Mouse (Mus musculus) kidney, adult 8-10 months (tissue): ENCODE measurements around the gene Mdh2.

ENCODE experiments used
- DNase-seq, 2 experiments: peaks; one replicate each; pipeline ENCODE4 v3.0.0; 2022

Gene Mdh2

DNA sequence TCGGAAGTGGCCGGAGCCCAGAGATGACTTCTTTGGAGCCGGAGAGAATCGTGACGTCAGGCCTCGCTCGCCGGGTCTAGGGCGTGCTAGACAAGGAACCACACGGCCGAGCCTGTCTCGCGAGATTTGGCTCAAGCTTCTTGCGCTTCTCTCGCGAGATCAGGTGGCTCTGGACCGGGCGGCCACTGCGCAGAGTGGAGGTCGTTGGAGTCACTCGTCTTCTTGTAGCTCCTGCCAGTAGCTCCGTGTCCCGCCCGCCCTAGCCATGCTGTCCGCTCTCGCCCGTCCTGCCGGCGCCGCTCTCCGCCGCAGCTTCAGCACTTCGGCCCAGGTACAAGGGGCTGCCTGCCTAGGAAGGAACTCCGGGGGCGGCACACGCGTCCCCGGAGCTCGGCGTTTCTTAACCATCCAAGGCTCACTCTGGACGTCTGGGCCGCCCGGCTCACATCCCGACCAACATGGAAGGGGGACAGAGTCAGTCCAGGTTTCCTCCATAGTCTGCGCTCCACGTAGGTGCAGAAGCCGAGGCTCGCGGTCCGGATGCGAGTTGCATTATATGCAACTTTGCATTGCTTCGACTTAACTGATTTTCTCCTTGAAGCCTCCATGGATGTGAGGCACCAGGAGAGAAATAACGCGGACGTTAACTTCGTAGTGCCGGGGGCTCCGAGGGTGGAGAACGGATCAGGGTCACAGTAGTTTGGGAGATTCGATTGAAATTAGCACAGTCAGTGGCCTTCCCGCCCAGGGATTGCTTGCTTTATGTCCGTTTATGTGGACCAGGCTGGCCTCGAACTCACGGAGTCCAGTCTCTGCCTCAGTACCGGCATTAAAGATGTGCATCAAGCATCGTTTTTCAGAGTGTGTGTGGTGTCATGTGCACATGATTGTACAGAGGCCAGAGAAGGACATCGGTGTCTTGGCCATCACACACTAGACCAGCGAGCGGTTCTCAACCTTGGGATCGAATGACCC is at the start of gene Mdh2:
TSS of gene Mdh2 (plus strand) at position 10 of the 975 bp plus-strand sequence.
- DNase-seq, result peak; percentile 100

DNA sequence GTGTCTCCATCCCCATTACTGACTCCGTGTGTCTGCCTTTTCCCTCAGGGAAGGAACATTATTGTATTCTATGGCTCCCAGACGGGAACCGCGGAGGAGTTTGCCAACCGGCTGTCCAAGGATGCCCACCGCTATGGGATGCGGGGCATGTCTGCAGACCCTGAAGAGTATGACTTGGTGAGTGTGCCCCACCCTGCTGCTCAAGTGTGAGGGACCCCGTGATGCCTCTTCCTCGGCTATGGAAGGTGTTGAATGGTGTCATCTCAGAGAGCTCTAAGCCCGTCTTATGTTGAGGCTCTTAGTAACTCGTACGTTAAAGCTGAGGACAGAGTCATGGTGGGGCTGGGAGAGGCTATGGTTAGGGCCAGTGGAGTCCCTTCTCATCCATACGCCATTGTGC is 48.9 kb upstream of the Mdh2 start:
- DNase-seq, result no peak

DNA sequence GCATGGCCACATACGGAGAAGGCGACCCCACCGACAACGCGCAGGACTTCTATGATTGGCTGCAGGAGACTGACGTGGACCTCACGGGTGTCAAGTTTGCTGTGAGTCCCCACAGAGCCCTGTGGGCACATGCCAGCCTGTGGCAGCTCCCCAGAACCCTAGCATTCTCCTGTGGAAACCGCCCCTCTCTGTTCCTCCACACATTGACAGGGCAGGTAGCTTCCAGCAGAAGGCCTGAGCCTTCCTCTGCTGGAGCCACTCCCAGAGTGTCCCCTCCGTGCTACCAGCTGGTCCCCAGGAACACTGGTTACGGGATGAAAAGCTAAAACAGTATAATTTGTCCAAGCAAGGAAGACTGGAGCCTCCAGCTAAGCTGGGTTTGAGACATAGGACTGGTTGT is 48.0 kb upstream of the Mdh2 start:
- no peak for DNase-seq

DNA sequence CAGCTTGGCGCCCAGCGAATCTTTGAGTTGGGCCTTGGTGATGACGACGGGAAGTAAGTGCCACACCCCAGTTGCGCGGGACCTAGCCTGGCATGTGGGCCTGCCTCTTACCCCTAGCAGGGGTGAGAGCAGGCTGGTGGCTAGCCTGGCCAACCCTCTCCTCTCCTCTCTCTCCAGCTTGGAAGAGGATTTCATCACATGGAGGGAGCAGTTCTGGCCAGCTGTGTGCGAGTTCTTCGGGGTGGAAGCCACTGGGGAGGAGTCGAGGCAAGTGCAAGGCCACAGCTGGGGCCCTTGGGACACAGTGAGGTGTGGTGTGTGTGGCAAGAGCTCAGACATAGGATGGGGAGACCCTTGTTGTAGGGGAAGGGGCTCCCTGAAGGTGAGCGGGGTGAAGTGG is 47.4 kb upstream of the Mdh2 start:
- DNase-seq, result no peak

GRCm38 (mm10) chr5:135731322-135731721 is 47.0 kb upstream of the Mdh2 start:
- DNase-seq, result no peak

DNA sequence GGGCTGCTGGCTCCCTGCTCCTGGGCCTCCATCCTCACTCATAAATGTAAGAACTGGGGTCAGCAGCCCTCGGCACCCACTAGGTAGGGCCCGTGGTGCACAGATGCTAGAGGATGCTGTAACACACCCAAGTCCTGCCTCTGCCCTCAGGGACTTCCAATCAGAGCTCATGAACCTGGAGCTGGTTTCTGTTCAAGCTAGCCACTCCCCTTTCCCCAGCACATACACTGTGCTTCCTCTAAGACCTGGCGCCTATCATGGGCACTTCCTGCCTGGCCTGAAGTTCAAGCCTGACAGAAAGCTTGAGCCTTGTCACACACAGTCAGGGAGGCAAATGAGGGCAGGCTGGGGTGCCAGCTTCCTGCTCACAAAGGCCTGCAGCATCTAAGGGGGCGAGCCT is 45.2 kb upstream of the Mdh2 start:
- DNase-seq, result no peak

- no peak for DNase-seq
Measured at GRCm38 (mm10) chr5:135734057-135734680, 44.1 kb upstream of the Mdh2 start.

- DNase-seq, result no peak
Measured at GRCm38 (mm10) chr5:135735741-135736140, 42.5 kb upstream of the Mdh2 start.

DNA sequence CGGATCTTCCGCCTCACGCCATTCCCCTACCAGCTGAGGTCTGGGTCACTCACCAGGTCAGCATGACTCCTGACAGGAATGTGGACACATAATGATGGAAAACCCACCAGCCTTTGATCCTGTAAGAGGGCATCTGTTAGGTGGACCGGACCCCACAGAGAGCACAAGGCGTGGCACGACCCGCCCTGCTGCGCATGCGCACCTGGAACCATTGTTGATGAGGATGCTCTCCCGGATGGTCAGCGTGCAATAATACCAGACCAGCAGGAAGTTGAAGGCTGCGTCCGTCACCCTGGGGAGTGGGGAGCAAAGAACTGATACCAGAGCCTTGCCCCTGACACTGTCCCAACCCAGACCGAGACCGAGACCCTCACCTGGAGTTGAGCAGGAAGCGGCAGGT is 41.7 kb upstream of the Mdh2 start:
- DNase-seq, result no peak

DNA sequence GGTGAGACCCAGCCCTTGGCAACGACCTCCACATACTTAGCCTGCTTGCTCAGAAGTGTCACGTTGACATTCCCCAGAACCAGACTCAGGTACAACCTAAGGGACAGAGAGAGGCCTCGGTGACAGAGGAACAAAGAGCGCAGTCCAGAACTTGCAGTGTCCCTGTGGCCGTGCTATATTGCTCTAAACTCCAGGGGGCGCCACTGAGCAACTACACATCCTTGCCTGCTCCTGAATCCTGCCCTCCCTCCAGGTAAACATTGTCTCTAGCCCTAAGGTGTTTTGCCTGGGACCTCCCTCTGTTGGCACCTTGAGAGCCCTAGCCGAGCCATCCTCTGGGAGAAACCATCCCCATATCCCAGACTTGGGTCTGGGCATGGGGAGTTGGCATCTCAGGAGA is 41.1 kb upstream of the Mdh2 start:
- DNase-seq, result no peak

DNA sequence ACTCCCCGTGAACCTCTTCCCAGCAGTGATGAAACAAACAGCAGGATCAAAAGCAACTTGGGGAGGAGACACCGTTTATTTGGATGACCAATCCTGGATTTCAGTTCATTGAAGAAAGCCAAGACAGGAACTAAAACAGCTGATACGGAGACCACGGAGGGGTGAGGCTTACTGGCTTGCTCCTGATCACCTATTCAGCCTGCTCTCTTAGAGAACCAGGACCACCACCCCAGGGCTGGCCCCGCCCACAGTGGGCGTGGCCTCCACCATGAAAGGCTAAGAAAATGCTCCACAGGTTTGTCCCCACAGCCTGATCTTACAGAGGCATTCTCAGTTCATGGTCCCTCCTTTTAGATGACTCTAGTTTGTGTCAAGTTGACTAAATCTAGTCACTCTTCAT is 40.0 kb upstream of the Mdh2 start:
- no peak for DNase-seq

DNA sequence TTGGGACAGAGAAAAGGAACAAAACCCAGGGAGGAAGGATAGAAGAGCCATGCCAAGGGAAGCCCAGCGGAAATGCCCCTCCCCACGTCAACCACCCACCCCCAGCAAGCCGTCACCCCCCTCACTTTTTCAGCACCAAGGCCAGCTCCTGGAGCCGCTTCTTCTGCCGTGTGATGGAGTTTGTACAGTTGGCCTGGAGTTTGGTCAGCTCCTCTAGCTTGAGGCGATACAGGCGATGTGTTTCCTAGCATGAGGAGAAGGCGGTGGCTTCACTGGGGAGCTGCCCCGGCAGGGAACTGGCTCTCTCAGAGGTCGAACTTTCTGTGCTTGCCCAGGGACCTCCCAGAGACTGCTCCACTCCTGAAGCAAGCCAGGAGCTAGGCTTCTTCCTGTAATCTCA is 36.1 kb upstream of the Mdh2 start:
- DNase-seq, result peak; percentile 63 to 71

- peak; percentile 68 to 75 for DNase-seq
Measured at GRCm38 (mm10) chr5:135742941-135743740, 35.1 kb upstream of the Mdh2 start.

- peak; percentile 96 to 98 for DNase-seq
Measured at GRCm38 (mm10) chr5:135743741-135744609, 34.3 kb upstream of the Mdh2 start, which contains the start of gene Tmem120a. Tmem120a (minus strand) TSS chr5:135744448.

GRCm38 (mm10) chr5:135744742-135745141 is 33.5 kb upstream of the Mdh2 start:
- no peak for DNase-seq

DNA sequence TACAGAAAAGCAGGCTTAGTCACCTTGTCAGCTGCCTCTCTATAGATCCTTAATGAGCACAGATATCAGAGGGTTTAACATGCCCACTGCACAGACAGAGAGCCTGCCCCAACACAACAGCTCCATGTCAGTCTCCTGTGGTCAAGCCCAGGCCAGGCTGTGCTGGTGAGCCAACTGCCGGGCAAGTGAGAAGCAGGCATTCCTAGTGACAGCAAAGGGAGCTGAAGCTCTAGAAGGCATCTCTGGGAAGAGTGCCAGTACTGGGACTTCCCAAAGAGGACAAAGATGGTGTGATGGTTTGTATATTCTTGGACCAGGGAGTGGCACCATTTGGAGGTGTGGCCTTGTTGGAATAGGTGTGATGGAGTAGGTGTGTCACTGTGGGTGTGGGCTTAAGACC is 27.2 kb upstream of the Mdh2 start:
- DNase-seq, result no peak

DNA sequence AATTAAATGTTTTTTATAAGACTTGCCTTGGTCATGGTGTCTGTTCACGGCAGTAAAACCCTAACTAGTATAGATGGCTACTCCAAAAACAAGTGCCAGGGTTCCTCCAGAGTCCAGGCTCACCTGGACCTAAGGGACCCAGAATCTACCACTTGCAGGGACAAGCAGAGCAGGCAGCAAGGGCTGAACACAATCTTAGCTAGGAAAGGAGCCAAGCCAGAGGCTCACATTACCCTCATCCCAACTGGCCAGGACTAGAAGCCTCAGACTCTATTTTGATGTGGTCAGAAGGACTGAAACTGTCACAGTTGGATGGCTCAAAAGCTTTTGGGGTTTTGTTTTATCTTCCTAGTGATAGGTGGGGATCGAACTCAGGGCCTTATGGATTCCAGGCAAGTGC is 26.7 kb upstream of the Mdh2 start:
- no peak for DNase-seq

DNA sequence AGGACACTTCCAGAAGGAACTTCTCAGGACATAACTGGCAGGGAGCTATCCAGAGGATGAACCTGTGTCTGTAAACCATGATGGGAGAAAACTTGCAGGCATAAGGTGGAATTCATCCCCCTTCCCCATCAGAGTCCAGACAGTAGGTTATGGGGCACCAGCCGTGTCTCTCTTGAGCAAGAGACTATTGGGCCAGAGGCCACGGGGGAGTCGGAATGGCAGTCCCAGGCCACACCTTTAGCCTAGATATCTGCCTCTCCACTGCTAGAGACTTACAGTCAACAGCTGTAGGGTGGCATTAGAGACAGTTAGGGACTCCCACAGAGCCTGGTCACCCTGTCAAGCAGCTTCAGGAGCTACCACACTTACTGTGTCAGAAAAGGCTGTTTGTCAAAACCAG is 16.4 kb upstream of the Mdh2 start:
- no peak for DNase-seq

DNA sequence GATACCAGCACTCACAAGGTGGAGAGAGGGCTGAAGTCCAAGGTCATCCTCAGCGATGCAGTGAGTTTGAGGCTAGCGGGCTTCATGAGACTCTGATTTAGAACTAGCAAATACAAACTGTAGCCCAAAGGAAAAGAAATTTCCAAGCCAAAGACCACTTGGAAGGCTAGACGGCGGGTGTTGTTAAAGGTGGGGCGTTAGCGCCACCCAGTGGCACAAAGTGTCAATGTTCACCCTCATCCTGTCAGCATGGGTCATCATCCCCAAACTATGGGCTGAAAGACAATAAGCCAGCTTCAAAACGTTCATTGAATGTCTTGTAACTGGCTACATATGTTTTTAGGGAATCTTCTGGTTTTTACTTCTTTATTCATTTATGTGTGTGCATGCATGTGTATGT is 14.8 kb upstream of the Mdh2 start:
- DNase-seq, result peak in 1 of 2 experiments; percentile 75

DNA sequence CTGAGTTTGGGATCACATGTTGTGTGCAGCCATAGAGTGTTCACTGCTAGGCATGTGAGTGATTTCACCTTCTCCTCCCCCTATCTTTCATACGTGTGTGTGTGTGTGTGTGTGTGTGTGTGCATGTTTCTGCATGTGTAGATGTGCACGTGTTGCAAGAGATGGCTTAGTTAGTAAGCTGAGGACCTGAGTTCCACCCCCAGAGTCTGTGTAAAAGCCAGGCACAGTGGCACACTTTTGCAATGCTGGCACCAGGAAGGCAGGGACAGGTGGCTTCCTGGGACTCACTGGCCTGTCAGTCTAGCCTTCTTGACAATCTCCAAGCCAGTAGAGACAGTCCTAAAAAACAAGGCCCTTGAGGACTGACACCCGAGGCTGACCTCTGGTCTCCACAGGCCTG is 13.3 kb upstream of the Mdh2 start:
- no peak for DNase-seq

- no peak for DNase-seq
Measured at GRCm38 (mm10) chr5:135772519-135772918, 5.8 kb upstream of the Mdh2 start.

DNA sequence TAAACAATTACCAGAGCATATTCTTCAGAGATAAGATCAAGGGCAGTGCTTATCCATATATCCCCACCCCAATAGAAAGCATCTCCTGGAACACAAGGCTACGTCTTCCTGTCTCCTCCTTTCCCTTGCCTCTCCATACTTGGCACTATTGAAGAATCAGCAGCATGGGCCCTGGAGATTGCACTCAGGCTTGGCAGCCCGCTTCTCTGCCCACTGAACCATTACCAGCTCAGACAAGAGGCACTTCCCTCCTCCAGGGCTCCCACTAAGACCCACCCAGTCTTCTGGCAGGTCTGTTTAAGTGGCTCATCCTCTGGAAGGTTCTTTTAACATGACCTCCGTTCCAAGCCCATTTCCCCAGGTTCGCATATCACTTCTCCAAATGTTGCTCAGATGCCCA is 1.7 kb upstream of the Mdh2 start:
- DNase-seq, result peak; percentile 48 to 55
